Comparison of ENCODE assay signal across 7 mouse cellular contexts in genomic region chr1:155293446-155293845, GRCm38 (mm10). TPM values are rescaled to one million over a fixed set of nuclear protein-coding genes. Genes with fewer than 3 reads are reported as not detected.
A peak's percentile ranks its signal among the peaks of the same experiment; 100 is the strongest.
DNase-seq lines count a peak whose midpoint lies in the region; ATAC-seq and TF ChIP-seq lines count a peak whose summit lies in the region.

No protein-coding gene starts in this region.

- peaks cover 10% of the 10 kb centered on the region for H3K36me3 ChIP-seq in spleen, adult 2 months (ENCODE audit: control insufficient read depth, insufficient read depth, low read length)
- no peaks in the 10 kb centered on the region for H3K36me3 ChIP-seq in hindbrain, embryonic 11.5 days (ENCODE audit: control insufficient read depth, insufficient read depth, low read length)
- peaks cover 4% of the 10 kb centered on the region for H3K36me3 ChIP-seq in liver, embryonic 14.5 days (replicated peaks; ENCODE audit: control insufficient read depth, insufficient read depth, low read depth)
- peaks cover 1% of the 10 kb centered on the region; the same call in 1 of the 2 replicates for H3K36me3 ChIP-seq in neural tube, embryonic 14.5 days (ENCODE audit: control insufficient read depth, insufficient read depth, low read length)

- no peak overlapping the region for H3K4me2 ChIP-seq in hindbrain, embryonic 11.5 days (replicated peaks; ENCODE audit: low read depth, low read length)
- H3K4me2 ChIP-seq in liver, embryonic 14.5 days (ENCODE audit: low read depth): no peak overlapping the region
- no peak overlapping the region for H3K4me2 ChIP-seq in neural tube, embryonic 14.5 days (ENCODE audit: low read depth, low read length)

- no peaks in the 10 kb centered on the region for H3K27me3 ChIP-seq in spleen, adult 2 months (ENCODE audit: control insufficient read depth, insufficient read depth, low read length)
- H3K27me3 ChIP-seq in hindbrain, embryonic 11.5 days (ENCODE audit: control insufficient read depth, insufficient read depth, low read length): no peaks in the 10 kb centered on the region
- H3K27me3 ChIP-seq in liver, embryonic 14.5 days (ENCODE audit: control insufficient read depth, insufficient read depth, low read length): no peaks in the 10 kb centered on the region
- H3K27me3 ChIP-seq in neural tube, embryonic 14.5 days (ENCODE audit: control insufficient read depth, insufficient read depth, low read length): no peaks in the 10 kb centered on the region

- H3K4me1 ChIP-seq in spleen, adult 2 months (ENCODE audit: control insufficient read depth, insufficient read depth, insufficient read length): no peaks in the 10 kb centered on the region
- no peaks in the 10 kb centered on the region for H3K4me1 ChIP-seq in hindbrain, embryonic 11.5 days (replicated peaks; ENCODE audit: control insufficient read depth, insufficient read depth, low read length)
- no peaks in the 10 kb centered on the region for H3K4me1 ChIP-seq in liver, embryonic 14.5 days (replicated peaks; ENCODE audit: control insufficient read depth in 2 of 2, insufficient read depth in 2 of 2, low read length in 1 of 2)
- H3K4me1 ChIP-seq in neural tube, embryonic 14.5 days (ENCODE audit: control insufficient read depth, insufficient read depth, low read length): no peaks in the 10 kb centered on the region

- H3K4me3 ChIP-seq in spleen, adult 2 months (ENCODE audit: extremely low read depth, insufficient read depth, insufficient read length): no peak overlapping the region
- H3K4me3 ChIP-seq in hindbrain, embryonic 11.5 days (ENCODE audit: low read depth, low read length): no peak overlapping the region
- H3K4me3 ChIP-seq in liver, embryonic 14.5 days (ENCODE audit: insufficient read depth in 1 of 2, low read depth in 2 of 2, low read length in 2 of 2): no peak overlapping the region
- H3K4me3 ChIP-seq in neural tube, embryonic 14.5 days (ENCODE audit: low read depth, low read length): no peak overlapping the region

- ATAC-seq in hindbrain, embryonic 11.5 days (ENCODE audit: low FRiP score): peak; percentile 38; the same call in 1 of the 2 replicates
- ATAC-seq in liver, embryonic 14.5 days (ENCODE audit: insufficient read depth): 0 out of 2 replicates have a peak, but pooled peaks have one; percentile 48
- peak; percentile 88 for ATAC-seq in neural tube, embryonic 14.5 days (ENCODE audit: low read depth)

- peak in 1 of 2 experiments; percentile 40 for DNase-seq in spleen, adult 2 months (ENCODE audit: low read depth in 1 of 2, low spot score in 2 of 2)
- DNase-seq in spleen, postnatal 4 days (ENCODE audit: low spot score in 2 of 2): no peak
- DNase-seq in T-cell, adult 2 months (ENCODE audit: low spot score): peak; percentile 31
- peak; percentile 69 for DNase-seq in embryo, embryonic 11.5 days (ENCODE audit: low read depth, low spot score)
- DNase-seq in hindbrain, embryonic 11.5 days (ENCODE audit: low spot score): peak; percentile 85
- peak; percentile 39 to 61 (median 42) for DNase-seq in liver, embryonic 14.5 days (ENCODE audit: low read depth in 3 of 3, low spot score in 3 of 3)

- no peak overlapping the region for H3K9ac ChIP-seq in hindbrain, embryonic 11.5 days (ENCODE audit: low read depth, low read length)
- H3K9ac ChIP-seq in liver, embryonic 14.5 days (replicated peaks): no peak overlapping the region
- H3K9ac ChIP-seq in neural tube, embryonic 14.5 days (replicated peaks; ENCODE audit: low read depth, low read length): no peak overlapping the region

- TF ChIP-seq POLR2A in spleen, adult 2 months (IDR thresholded peaks at IDR 0.05; ENCODE audit: low read depth, low read length): no peak

- no peak for TF ChIP-seq EP300 in liver, embryonic 14.5 days (IDR thresholded peaks at IDR 0.05; ENCODE audit: low read depth)

- no peaks in the 10 kb centered on the region for H3K9me3 ChIP-seq in hindbrain, embryonic 11.5 days (ENCODE audit: control insufficient read depth, low read length)
- H3K9me3 ChIP-seq in liver, embryonic 14.5 days (ENCODE audit: control insufficient read depth, low read length): no peaks in the 10 kb centered on the region
- H3K9me3 ChIP-seq in neural tube, embryonic 14.5 days (ENCODE audit: control insufficient read depth, low read length): no peaks in the 10 kb centered on the region

- 38% methylated on average over 3 of the region's 3 CpGs for WGBS in spleen, adult 2 months
- 15% methylated on average over 3 of the region's 3 CpGs for WGBS in hindbrain, embryonic 11.5 days
- 16% methylated on average over 3 of the region's 3 CpGs for WGBS in liver, embryonic 14.5 days (ENCODE audit: insufficient replicate concordance)
- 9% methylated on average over 3 of the region's 3 CpGs for WGBS in neural tube, embryonic 14.5 days

- peak; percentile 8; the same call in 1 of the 2 replicates for TF ChIP-seq CTCF in spleen, adult 2 months (IDR thresholded peaks at IDR 0.05; ENCODE audit: extremely low read depth, insufficient read depth, insufficient read length, insufficient replicate concordance)
- peak; percentile 66 for TF ChIP-seq CTCF in liver, embryonic 14.5 days (IDR thresholded peaks at IDR 0.05; ENCODE audit: low read depth)

- H3K27ac ChIP-seq in spleen, adult 2 months (ENCODE audit: insufficient read depth, low read length): no peak overlapping the region
- no peak overlapping the region for H3K27ac ChIP-seq in hindbrain, embryonic 11.5 days (ENCODE audit: low read depth, low read length)
- H3K27ac ChIP-seq in liver, embryonic 14.5 days: no peak overlapping the region
- H3K27ac ChIP-seq in neural tube, embryonic 14.5 days (ENCODE audit: low read depth, low read length): no peak overlapping the region

RNA-seq across cellular contexts. Expression of gene BC034090, which starts 49.2 kb away (rescaled TPM):
- polyA plus RNA-seq in spleen, adult 2 months (2012; rRNA removed): 2.7 and 3.3 TPM in 2 replicates
- 1.7 and 2.5 TPM in 2 replicates for polyA plus RNA-seq in hindbrain, embryonic 11.5 days (2014; fragmentation: Nextera tagmentation; extraction: Ambion mirVana)
- polyA plus RNA-seq in liver, embryonic 14.5 days (2012; rRNA removed): 0.32 TPM in 2 replicates
- polyA plus RNA-seq in liver, embryonic 14.5 days (2014; fragmentation: Nextera tagmentation; extraction: Ambion mirVana): 0.06 TPM in 1 of 2 replicates, not detected in the other
- polyA plus RNA-seq in neural tube, embryonic 14.5 days (2014; fragmentation: Nextera tagmentation; extraction: Ambion mirVana): 3.8 and 4.1 TPM in 2 replicates

Comparison
In these comparisons a context has a peak if more than half of its experiments do, and no peak if none do; other contexts are left out.
1. DNase-seq: peak in T-cell, adult 2 months (single experiment), embryo, embryonic 11.5 days (single experiment), hindbrain, embryonic 11.5 days (single experiment) and liver, embryonic 14.5 days (3 of 3); none in spleen, postnatal 4 days (0 of 2).
2. ATAC-seq: peak in every context shown above with its lines; median percentile 88 in neural tube, embryonic 14.5 days; 48 in liver, embryonic 14.5 days; 38 in hindbrain, embryonic 11.5 days.